Mouse (Mus musculus): ENCODE measurements around the gene Rad51. TPM values are rescaled to one million over a fixed set of nuclear protein-coding genes. Genes with fewer than 3 reads are reported as not detected.

Rad51 gene
- 0.86 TPM for total RNA-seq (2023)

GRCm38 (mm10) chr2:119112438-119113112 is at the start of gene Rad51:
Gene Rad51 (plus strand): TSS chr2:119112793.

GRCm38 (mm10) chr2:119156681-119157572 is 44.3 kb downstream of the Rad51 start, which contains the start of gene Rmdn3:
Gene Rmdn3 (minus strand): TSS chr2:119157034.

GRCm38 (mm10) chr2:119166901-119167865 is 54.6 kb downstream of the Rad51 start, which contains the start of gene Gchfr:
Gene Gchfr (plus strand): TSS chr2:119167773.

GRCm38 (mm10) chr2:119173991-119174651 is 61.5 kb downstream of the Rad51 start, which contains the start of gene Gm14137:
Gene Gm14137 (plus strand): TSS chr2:119174509.

Other genes with a start within 250 kb of the Rad51 start
- gene Bahd1, start 212.4 kb upstream of the Rad51 start, total RNA-seq (2023), result 41.1 TPM
- gene Chst14, start 186.3 kb upstream of the Rad51 start, total RNA-seq (2023), result 2.6 TPM
- gene Ccdc32, start 83.4 kb upstream of the Rad51 start, total RNA-seq (2023), result 14.9 TPM
- 13.6 TPM for gene Rpusd2, start 78.0 kb upstream of the Rad51 start, total RNA-seq (2023)
- 0.92 TPM for gene Knl1, start 65.7 kb upstream of the Rad51 start, total RNA-seq (2023)
- 30.6 TPM for gene Rmdn3, start 44.2 kb downstream of the Rad51 start, total RNA-seq (2023)
- not detected for gene Gchfr, start 55.0 kb downstream of the Rad51 start, total RNA-seq (2023)
- 0.77 TPM for gene Gm14137, start 61.7 kb downstream of the Rad51 start, total RNA-seq (2023)
- 39.3 TPM for gene Zfyve19, start 95.8 kb downstream of the Rad51 start, total RNA-seq (2023)
- 23.2 TPM for gene Dnajc17, start 96.0 kb downstream of the Rad51 start, total RNA-seq (2023)
- not detected for gene Ppp1r14d, start 117.1 kb downstream of the Rad51 start, total RNA-seq (2023)
- 0.46 TPM for gene Spint1, start 124.6 kb downstream of the Rad51 start, total RNA-seq (2023)
- not detected for gene Rhov, start 158.5 kb downstream of the Rad51 start, total RNA-seq (2023)
- gene Vps18, start 175.9 kb downstream of the Rad51 start, total RNA-seq (2023), result 20.5 TPM
- 0.12 TPM for gene Dll4, start 213.0 kb downstream of the Rad51 start, total RNA-seq (2023)
- gene Chac1, start 238.4 kb downstream of the Rad51 start, total RNA-seq (2023), result 0.61 TPM

Data from CD8-positive naive resting alpha-beta T cell, adult 57 days (primary cell).